Mouse (Mus musculus) yolk sac, embryonic 10.5 days (tissue): ENCODE results near the gene Dock10.
"Not testable (repeated sequence)": the region's sequence is repeated elsewhere in the genome, so short reads cannot be mapped to it uniquely, and the experiment has no call there.

Experiments used
- DNase-seq: peaks from one replicate; pipeline ENCODE4 v3.0.0-alpha.2; 2017; ENCODE audit warnings: low spot score

Dock10 gene

GRCm38 (mm10) chr1:80757977-80758797 is at the start of gene Dock10:
TSS of gene Dock10 (minus strand) at chr1:80758527.
- DNase-seq: peak; percentile 15

- DNase-seq: no peak
These were observed 48.6 kb upstream of the Dock10 start for GRCm38 (mm10) chr1:80806835-80807398.

GRCm38 (mm10) chr1:80802023-80802422 is 43.7 kb upstream of the Dock10 start:
- no peak for DNase-seq

GRCm38 (mm10) chr1:80785066-80785779 is 26.9 kb upstream of the Dock10 start:
- DNase-seq: no peak

GRCm38 (mm10) chr1:80784155-80784554 is 25.8 kb upstream of the Dock10 start:
- no peak for DNase-seq

- no peak for DNase-seq
These were observed 7.2 kb upstream of the Dock10 start for GRCm38 (mm10) chr1:80765504-80765903.

- no peak for DNase-seq
These were observed 5.0 kb upstream of the Dock10 start for GRCm38 (mm10) chr1:80763042-80763950.

GRCm38 (mm10) chr1:80758798-80759184 is 464 bp upstream of the Dock10 start:
- DNase-seq: no peak

GRCm38 (mm10) chr1:80757650-80757976 is 714 bp downstream of the Dock10 start:
- DNase-seq: no peak

GRCm38 (mm10) chr1:80756824-80757649 is 1.3 kb downstream of the Dock10 start:
- peak; percentile 24 for DNase-seq

- DNase-seq: no peak
These were observed 2.3 kb downstream of the Dock10 start for GRCm38 (mm10) chr1:80756060-80756439.

GRCm38 (mm10) chr1:80755296-80756059 is 2.8 kb downstream of the Dock10 start:
- no peak for DNase-seq

- DNase-seq: not testable (repeated sequence)
These were observed 9.2 kb downstream of the Dock10 start for GRCm38 (mm10) chr1:80749122-80749521.

GRCm38 (mm10) chr1:80746691-80747463 is 11.4 kb downstream of the Dock10 start:
- DNase-seq: no peak

GRCm38 (mm10) chr1:80746195-80746594 is 12.1 kb downstream of the Dock10 start:
- DNase-seq: no peak

- DNase-seq: no peak
These were observed 18.9 kb downstream of the Dock10 start for GRCm38 (mm10) chr1:80739472-80739871.

- DNase-seq: no peak
These were observed 20.4 kb downstream of the Dock10 start for GRCm38 (mm10) chr1:80737812-80738391.

GRCm38 (mm10) chr1:80730582-80730981 is 27.7 kb downstream of the Dock10 start:
- no peak for DNase-seq

GRCm38 (mm10) chr1:80730174-80730573 is 28.2 kb downstream of the Dock10 start:
- DNase-seq: no peak
